Mouse (Mus musculus) embryonic facial prominence, embryonic 14.5 days (tissue): ENCODE results near the gene Arhgap27. TPM values are rescaled to one million over a fixed set of nuclear protein-coding genes. Genes with fewer than 3 reads are reported as not detected.

Source experiments
- ATAC-seq: fragments of 200-750 bp; cut with Nextera tagmentation; 2 replicates; pipeline ENCODE4 v1.8.0; 2017; ENCODE audit warnings: low read depth, moderate number of reproducible peaks, moderate TSS enrichment
- DNase-seq: peaks from one replicate; pipeline ENCODE4 v3.0.0-alpha.2; 2015; ENCODE audit warnings: low spot score
- H3K27ac ChIP-seq: fragments of 300-500 bp; sonication (generic); replicated peaks from 2 replicates; pipeline ENCODE4 v1.5.1; 2014; ENCODE audit warnings: low read depth, mild to moderate bottlenecking, low read length, moderate library complexity
- H3K27me3 ChIP-seq: fragments of 300-500 bp; sonication (generic); replicated peaks from 2 replicates; pipeline ENCODE4 v1.6.1; 2014; ENCODE audit warnings: low read length; ENCODE audit not compliant: control insufficient read depth, insufficient read depth
- H3K36me3 ChIP-seq: fragments of 300-500 bp; sonication (generic); 2 replicates; pipeline ENCODE4 v1.6.1; 2014; ENCODE audit warnings: low read length, mixed read lengths; ENCODE audit not compliant: control insufficient read depth, insufficient read depth
- H3K4me1 ChIP-seq: fragments of 300-500 bp; sonication (generic); 2 replicates; pipeline ENCODE4 v1.6.1; 2014; ENCODE audit warnings: antibody characterized with exemption, low read length; ENCODE audit not compliant: control insufficient read depth, insufficient read depth
- H3K4me2 ChIP-seq: fragments of 300-500 bp; sonication (generic); 2 replicates; pipeline ENCODE4 v1.6.1; 2014; ENCODE audit warnings: low read depth, mild to moderate bottlenecking, low read length, moderate library complexity, mixed read lengths
- H3K4me3 ChIP-seq: fragments of 300-500 bp; sonication (generic); 2 replicates; pipeline ENCODE4 v1.5.1; 2014; ENCODE audit warnings: low read depth, mild to moderate bottlenecking, low read length
- H3K9ac ChIP-seq: fragments of 300-500 bp; sonication (generic); 2 replicates; pipeline ENCODE4 v1.6.1; 2014; ENCODE audit warnings: low read depth, mild to moderate bottlenecking, low read length, moderate library complexity, mixed read lengths
- H3K9me3 ChIP-seq: fragments of 300-500 bp; sonication (generic); 2 replicates; pipeline ENCODE4 v1.6.1; 2016; ENCODE audit warnings: low read length; ENCODE audit not compliant: control insufficient read depth
- WGBS: fragments of 180-500 bp; shearing (Covaris S2); extraction: QIAGEN DNeasy Blood & Tissue Kit; methylation state at CpG from one replicate; pipeline ENCODE4 v1.1.7; 2014; 5-methylcytosine and 5-hydroxymethylcytosine counted together
- polyA plus RNA-seq: library from polyadenylated mRNA; unstranded; fragments of >200 nt; fragmentation: Nextera tagmentation; extraction: Ambion mirVana; gene quantifications from 2 replicates; pipeline ENCODE4 v1.2.1, GENCODE M21; 2014

The Arhgap27 gene
- polyA plus RNA-seq, 1 experiment from 2014 or later = 8.6 TPM

GRCm38 (mm10) chr11:103404618-103405017, 41.1 kb upstream of the Arhgap27 start:
- Histone ChIP-seq H3K9me3 (no peaks in the 10 kb centered on the region), H3K4me1 (no peaks in the 10 kb centered on the region), H3K4me2 (no peak overlapping the region), H3K27ac (no peak overlapping the region), H3K27me3 (no peaks in the 10 kb centered on the region), H3K9ac (no peak overlapping the region), H3K36me3 (peaks cover 7% of the 10 kb centered on the region; the same call in 1 of the 2 replicates), H3K4me3 (no peak overlapping the region)
- no peak for DNase-seq
- no peak for ATAC-seq

- Histone ChIP-seq H3K36me3 (peaks cover 10% of the 10 kb centered on the region; the same call in 1 of the 2 replicates), H3K4me3 (no peak overlapping the region), H3K9ac (no peak overlapping the region), H3K27me3 (no peaks in the 10 kb centered on the region), H3K4me1 (no peaks in the 10 kb centered on the region), H3K4me2 (no peak overlapping the region), H3K27ac (no peak overlapping the region), H3K9me3 (no peaks in the 10 kb centered on the region)
- DNase-seq (peak; percentile 8), ATAC-seq (no peak)
- 46% methylated on average over 4 of the region's 4 CpGs for WGBS
Measured at GRCm38 (mm10) chr11:103403776-103404175, 40.3 kb upstream of the Arhgap27 start.

GRCm38 (mm10) chr11:103402738-103403137, 39.2 kb upstream of the Arhgap27 start:
- 91% methylated on average over 5 of the region's 5 CpGs for WGBS
- no peak for ATAC-seq
- Histone ChIP-seq H3K9me3 (no peaks in the 10 kb centered on the region), H3K4me3 (no peak overlapping the region), H3K9ac (no peak overlapping the region), H3K27ac (no peak overlapping the region), H3K36me3 (peaks cover 13% of the 10 kb centered on the region; the same call in 1 of the 2 replicates), H3K4me2 (no peak overlapping the region), H3K27me3 (no peaks in the 10 kb centered on the region), H3K4me1 (no peaks in the 10 kb centered on the region)
- DNase-seq = no peak

GRCm38 (mm10) chr11:103402198-103402597, 38.7 kb upstream of the Arhgap27 start:
- Histone ChIP-seq H3K36me3 (peaks cover 13% of the 10 kb centered on the region; the same call in 1 of the 2 replicates), H3K9me3 (no peaks in the 10 kb centered on the region), H3K4me3 (no peak overlapping the region), H3K9ac (no peak overlapping the region), H3K4me1 (no peaks in the 10 kb centered on the region), H3K4me2 (no peak overlapping the region), H3K27me3 (no peaks in the 10 kb centered on the region), H3K27ac (no peak overlapping the region)
- DNase-seq (peak; percentile 51), ATAC-seq (peak; percentile 41; the same call in 1 of the 2 replicates)
- WGBS = 54% methylated on average over 2 of the region's 2 CpGs

- no peaks in the 10 kb centered on the region for H3K4me1 ChIP-seq
- no peaks in the 10 kb centered on the region for H3K9me3 ChIP-seq
- DNase-seq (no peak), ATAC-seq (no peak)
- H3K4me3 ChIP-seq = no peak overlapping the region
- peaks cover 31% of the 10 kb centered on the region for H3K36me3 ChIP-seq
- H3K27me3 ChIP-seq = no peaks in the 10 kb centered on the region
- 87% methylated on average over 4 of the region's 4 CpGs for WGBS
- H3K4me2 ChIP-seq = no peak overlapping the region
- no peak overlapping the region for H3K9ac ChIP-seq
- no peak overlapping the region for H3K27ac ChIP-seq
Measured at GRCm38 (mm10) chr11:103399986-103400385, 36.5 kb upstream of the Arhgap27 start.

GRCm38 (mm10) chr11:103399050-103399449, 35.6 kb upstream of the Arhgap27 start:
- WGBS = 77% methylated on average over 3 of the region's 3 CpGs

GRCm38 (mm10) chr11:103396682-103397081, 33.2 kb upstream of the Arhgap27 start:
- DNase-seq (no peak), ATAC-seq (no peak)
- peaks cover 58% of the 10 kb centered on the region for H3K36me3 ChIP-seq
- no peaks in the 10 kb centered on the region for H3K4me1 ChIP-seq
- H3K4me2 ChIP-seq = no peak overlapping the region
- no peaks in the 10 kb centered on the region for H3K27me3 ChIP-seq
- no peak overlapping the region for H3K27ac ChIP-seq
- no peak overlapping the region for H3K4me3 ChIP-seq
- 97% methylated on average over 3 of the region's 4 CpGs for WGBS
- H3K9me3 ChIP-seq = no peaks in the 10 kb centered on the region
- no peak overlapping the region for H3K9ac ChIP-seq

More at GRCm38 (mm10) chr11:103399050-103399449, 35.6 kb upstream of the Arhgap27 start:
- Histone ChIP-seq H3K27me3 (no peaks in the 10 kb centered on the region), H3K4me2 (no peak overlapping the region), H3K4me1 (no peaks in the 10 kb centered on the region), H3K36me3 (peaks cover 41% of the 10 kb centered on the region), H3K9me3 (no peaks in the 10 kb centered on the region), H3K9ac (no peak overlapping the region), H3K4me3 (no peak overlapping the region), H3K27ac (no peak overlapping the region)
- ATAC-seq (no peak), DNase-seq (peak; percentile 23)

- Histone ChIP-seq H3K9ac (no peak overlapping the region), H3K9me3 (no peaks in the 10 kb centered on the region), H3K4me1 (no peaks in the 10 kb centered on the region), H3K4me2 (no peak overlapping the region), H3K27me3 (no peaks in the 10 kb centered on the region), H3K36me3 (peaks cover 58% of the 10 kb centered on the region), H3K27ac (no peak overlapping the region), H3K4me3 (no peak overlapping the region)
- DNase-seq = no peak
- no peak for ATAC-seq
- WGBS = 93% methylated on average over 4 of the region's 4 CpGs
Measured at GRCm38 (mm10) chr11:103396236-103396635, 32.7 kb upstream of the Arhgap27 start.

GRCm38 (mm10) chr11:103394604-103395003, 31.1 kb upstream of the Arhgap27 start:
- ATAC-seq (no peak), DNase-seq (no peak)
- H3K4me2 ChIP-seq = no peak overlapping the region
- no peaks in the 10 kb centered on the region for H3K4me1 ChIP-seq
- no peaks in the 10 kb centered on the region for H3K9me3 ChIP-seq
- H3K4me3 ChIP-seq = no peak overlapping the region
- H3K9ac ChIP-seq = no peak overlapping the region
- 73% methylated on average over 7 of the region's 7 CpGs for WGBS
- H3K27me3 ChIP-seq = no peaks in the 10 kb centered on the region
- H3K27ac ChIP-seq = no peak overlapping the region
- H3K36me3 ChIP-seq = peaks cover 58% of the 10 kb centered on the region
